7 mouse cellular contexts compared by ENCODE assay signal in genomic region chr15:102358126-102358525, GRCm38 (mm10). TPM values are rescaled to one million over a fixed set of nuclear protein-coding genes. Genes with fewer than 3 reads are reported as not detected.
A peak's percentile ranks its signal among the peaks of the same experiment; 100 is the strongest.
DNase-seq lines count a peak whose midpoint lies in the region; ATAC-seq lines count a peak whose summit lies in the region.

No protein-coding gene starts in this region.

- no peaks in the 10 kb centered on the region for H3K36me3 ChIP-seq in lung, embryonic 16.5 days (ENCODE audit: control insufficient read depth, insufficient read depth, low read length)
- no peaks in the 10 kb centered on the region for H3K36me3 ChIP-seq in forebrain, embryonic 16.5 days (ENCODE audit: control insufficient read depth, insufficient read depth)

- DNase-seq in lung, postnatal 25 days (ENCODE audit: low spot score) = no peak
- DNase-seq in mesoderm, embryonic 11.5 days (ENCODE audit: low read depth, low spot score) = peak; percentile 65
- DNase-seq in thymus, postnatal 4 days = peak; percentile 63
- DNase-seq in cerebellum, adult 9-10 months = no peak

- peak overlapping the region; percentile 46 for H3K4me2 ChIP-seq in lung, embryonic 16.5 days (ENCODE audit: low read depth, low read length)
- H3K4me2 ChIP-seq in forebrain, embryonic 16.5 days (ENCODE audit: low read length) = peak overlapping the region; percentile 30; the same call in 1 of the 2 replicates

- H3K27ac ChIP-seq in lung, embryonic 16.5 days (ENCODE audit: low read length) = no peak overlapping the region
- no peak overlapping the region for H3K27ac ChIP-seq in forebrain, embryonic 16.5 days (ENCODE audit: low read length)

- no peak for ATAC-seq in lung, embryonic 16.5 days (ENCODE audit: low read depth)
- no peak for ATAC-seq in forebrain, embryonic 16.5 days
- no peak for ATAC-seq in erythroid progenitor cell, adult 5-6 weeks (replicated peaks; ENCODE audit: low FRiP score, poor library complexity, severe bottlenecking)

- H3K9ac ChIP-seq in lung, embryonic 16.5 days (ENCODE audit: low read length) = peak overlapping the region; percentile 47; the same call in 1 of the 2 replicates
- H3K9ac ChIP-seq in forebrain, embryonic 16.5 days (replicated peaks; ENCODE audit: low read depth, low read length) = no peak overlapping the region

- H3K4me1 ChIP-seq in lung, embryonic 16.5 days (replicated peaks; ENCODE audit: control insufficient read depth, insufficient read depth, low read length) = peaks cover 23% of the 10 kb centered on the region
- H3K4me1 ChIP-seq in forebrain, embryonic 16.5 days (replicated peaks; ENCODE audit: control insufficient read depth, insufficient read depth, low read length) = peaks cover 19% of the 10 kb centered on the region

- WGBS in lung, embryonic 16.5 days = 4% methylated on average over 25 of the region's 25 CpGs
- WGBS in forebrain, embryonic 16.5 days = 3% methylated on average over 25 of the region's 25 CpGs

- peaks cover 13% of the 10 kb centered on the region for H3K27me3 ChIP-seq in lung, embryonic 16.5 days (ENCODE audit: control insufficient read depth, insufficient read depth, low read depth, low read length)
- H3K27me3 ChIP-seq in forebrain, embryonic 16.5 days (replicated peaks; ENCODE audit: control insufficient read depth, insufficient read depth, low read length) = peaks cover 31% of the 10 kb centered on the region

- no peaks in the 10 kb centered on the region for H3K9me3 ChIP-seq in lung, embryonic 16.5 days (ENCODE audit: control insufficient read depth, low read length)
- no peaks in the 10 kb centered on the region for H3K9me3 ChIP-seq in forebrain, embryonic 16.5 days (ENCODE audit: control insufficient read depth, low read length)

- peak overlapping the region; percentile 11 for H3K4me3 ChIP-seq in lung, embryonic 16.5 days (ENCODE audit: low read length)
- H3K4me3 ChIP-seq in forebrain, embryonic 16.5 days (replicated peaks; ENCODE audit: low read length) = no peak overlapping the region; the same call in 1 of the 2 replicates

RNA-seq across cellular contexts. Expression of gene Aaas, which starts 7.6 kb away (rescaled TPM):
- polyA plus RNA-seq in lung, embryonic 16.5 days (2015; fragmentation: Nextera tagmentation; extraction: Ambion mirVana) = 73.5 and 80.3 TPM in 2 replicates
- 42.0 and 44.7 TPM in 2 replicates for polyA plus RNA-seq in forebrain, embryonic 16.5 days (2015; fragmentation: Nextera tagmentation; extraction: Ambion mirVana)
- total RNA-seq in erythroid progenitor cell, adult 5-6 weeks (2015; ENCODE audit: low replicate concordance) = 41.9 and 51.5 TPM in 2 replicates
- 18.2 and 49.8 TPM in 2 replicates for total RNA-seq in erythroid progenitor cell, adult 5-6 weeks (2017; ENCODE audit: low replicate concordance)

RNA-seq across cellular contexts. Expression of gene Sp7, which starts 8.9 kb away (rescaled TPM):
- polyA plus RNA-seq in lung, embryonic 16.5 days (2015; fragmentation: Nextera tagmentation; extraction: Ambion mirVana) = 0.25 and 1.6 TPM in 2 replicates
- polyA plus RNA-seq in forebrain, embryonic 16.5 days (2015; fragmentation: Nextera tagmentation; extraction: Ambion mirVana) = 0.38 and 1.1 TPM in 2 replicates
- total RNA-seq in erythroid progenitor cell, adult 5-6 weeks (2015; ENCODE audit: low replicate concordance) = not detected in 2 replicates
- not detected in 2 replicates for total RNA-seq in erythroid progenitor cell, adult 5-6 weeks (2017; ENCODE audit: low replicate concordance)

RNA-seq across cellular contexts. Expression of gene Myg1, which starts 26.6 kb away (rescaled TPM):
- 98.3 and 101 TPM in 2 replicates for polyA plus RNA-seq in lung, embryonic 16.5 days (2015; fragmentation: Nextera tagmentation; extraction: Ambion mirVana)
- polyA plus RNA-seq in forebrain, embryonic 16.5 days (2015; fragmentation: Nextera tagmentation; extraction: Ambion mirVana) = 105 and 111 TPM in 2 replicates
- 27.8 and 39.0 TPM in 2 replicates for total RNA-seq in erythroid progenitor cell, adult 5-6 weeks (2015; ENCODE audit: low replicate concordance)
- 16.2 and 29.7 TPM in 2 replicates for total RNA-seq in erythroid progenitor cell, adult 5-6 weeks (2017; ENCODE audit: low replicate concordance)

RNA-seq across cellular contexts. Expression of gene Pfdn5, which starts 32.2 kb away (rescaled TPM):
- polyA plus RNA-seq in lung, embryonic 16.5 days (2015; fragmentation: Nextera tagmentation; extraction: Ambion mirVana) = 390 and 403 TPM in 2 replicates
- 429 and 443 TPM in 2 replicates for polyA plus RNA-seq in forebrain, embryonic 16.5 days (2015; fragmentation: Nextera tagmentation; extraction: Ambion mirVana)
- total RNA-seq in erythroid progenitor cell, adult 5-6 weeks (2015; ENCODE audit: low replicate concordance) = 121 and 130 TPM in 2 replicates
- 68.3 and 116 TPM in 2 replicates for total RNA-seq in erythroid progenitor cell, adult 5-6 weeks (2017; ENCODE audit: low replicate concordance)

RNA-seq across cellular contexts. Expression of gene Sp1, which starts 47.8 kb away (rescaled TPM):
- 10.8 and 11.2 TPM in 2 replicates for polyA plus RNA-seq in lung, embryonic 16.5 days (2015; fragmentation: Nextera tagmentation; extraction: Ambion mirVana)
- 5.0 and 5.9 TPM in 2 replicates for polyA plus RNA-seq in forebrain, embryonic 16.5 days (2015; fragmentation: Nextera tagmentation; extraction: Ambion mirVana)
- 80.5 and 94.1 TPM in 2 replicates for total RNA-seq in erythroid progenitor cell, adult 5-6 weeks (2015; ENCODE audit: low replicate concordance)
- total RNA-seq in erythroid progenitor cell, adult 5-6 weeks (2017; ENCODE audit: low replicate concordance) = 70.4 and 79.1 TPM in 2 replicates

Comparison
In these comparisons a context has a peak if more than half of its experiments do, and no peak if none do; other contexts are left out.
1. DNase-seq: peak in mesoderm, embryonic 11.5 days (single experiment) and thymus, postnatal 4 days (single experiment); none in lung, postnatal 25 days (single experiment) and cerebellum, adult 9-10 months (single experiment).